Mouse (Mus musculus) cerebellum, postnatal 25 days (tissue): ENCODE measurements around the gene Rnf227.

Experiments used
- DNase-seq, 2 experiments: peaks; one replicate each; pipeline ENCODE4 v3.0.0; 2021; ENCODE audit warnings: mixed read lengths in 2 of 2

Gene Rnf227

GRCm38 (mm10) chr11:69331929-69332405 is 8.3 kb upstream of the Rnf227 start:
- peak; percentile 86 for DNase-seq

GRCm38 (mm10) chr11:69332713-69333253 is 7.5 kb upstream of the Rnf227 start:
- DNase-seq = no peak

GRCm38 (mm10) chr11:69333922-69334321 is 6.3 kb upstream of the Rnf227 start:
- no peak for DNase-seq

GRCm38 (mm10) chr11:69334796-69335195 is 5.5 kb upstream of the Rnf227 start:
- no peak for DNase-seq

- DNase-seq = no peak
Measured at GRCm38 (mm10) chr11:69346441-69346840, 6.2 kb downstream of the Rnf227 start.

- DNase-seq = no peak
Measured at GRCm38 (mm10) chr11:69356544-69356943, 16.3 kb downstream of the Rnf227 start.

GRCm38 (mm10) chr11:69357690-69358089 is 17.4 kb downstream of the Rnf227 start:
- no peak for DNase-seq

- no peak for DNase-seq
Measured at GRCm38 (mm10) chr11:69362021-69362420, 21.8 kb downstream of the Rnf227 start.

GRCm38 (mm10) chr11:69362479-69362878 is 22.2 kb downstream of the Rnf227 start:
- DNase-seq = no peak

GRCm38 (mm10) chr11:69364376-69364775 is 24.1 kb downstream of the Rnf227 start:
- DNase-seq = no peak

GRCm38 (mm10) chr11:69364910-69365309 is 24.6 kb downstream of the Rnf227 start:
- DNase-seq = peak; percentile 91 to 93

GRCm38 (mm10) chr11:69365722-69366121 is 25.5 kb downstream of the Rnf227 start:
- no peak for DNase-seq

- peak; percentile 79 to 89 for DNase-seq
Measured at GRCm38 (mm10) chr11:69366157-69366854, 26.0 kb downstream of the Rnf227 start.

GRCm38 (mm10) chr11:69366855-69367615 is 26.8 kb downstream of the Rnf227 start:
- DNase-seq = peak in 1 of 2 experiments; percentile 20

- DNase-seq = peak in 1 of 2 experiments; percentile 21
Measured at GRCm38 (mm10) chr11:69367616-69368355, 27.5 kb downstream of the Rnf227 start.

GRCm38 (mm10) chr11:69368356-69369214 is 28.3 kb downstream of the Rnf227 start:
- DNase-seq = peak; percentile 72 to 78

GRCm38 (mm10) chr11:69369215-69369989 is 29.1 kb downstream of the Rnf227 start, which contains the start of gene Chd3:
Chd3 (minus strand) TSS chr11:69369406.
- DNase-seq = no peak

- no peak for DNase-seq
Measured at GRCm38 (mm10) chr11:69369990-69370816, 29.9 kb downstream of the Rnf227 start.

GRCm38 (mm10) chr11:69370817-69371215 is 30.6 kb downstream of the Rnf227 start:
- no peak for DNase-seq

- no peak for DNase-seq
Measured at GRCm38 (mm10) chr11:69371601-69372000, 31.3 kb downstream of the Rnf227 start.
